Mouse (Mus musculus): ENCODE measurements around the gene Rpl34. TPM values are rescaled to one million over a fixed set of nuclear protein-coding genes. Genes with fewer than 3 reads are reported as not detected.

Rpl34 gene
- polyA plus RNA-seq, 1 experiment = 1,334 TPM

- no peak for DNase-seq
- TF ChIP-seq POLR2A (IDR thresholded peaks at IDR 0.05; ENCODE audit: low read depth, low read length) (no peak), CTCF (conservative IDR thresholded peaks at IDR 0.05; ENCODE audit: insufficient read depth, insufficient read length, low read depth, low read length) (no peak)
- H3K27me3 ChIP-seq (replicated peaks; ENCODE audit: control insufficient read depth, insufficient read depth, low read length) = no peaks in the 10 kb centered on the region
- no peaks in the 10 kb centered on the region for H3K36me3 ChIP-seq (ENCODE audit: control insufficient read depth, insufficient read depth, low read length)
- 67% methylated on average over 9 of the region's 9 CpGs for WGBS
- H3K4me1 ChIP-seq (ENCODE audit: control insufficient read depth, insufficient read depth, low read length) = no peaks in the 10 kb centered on the region; the same call in 1 of the 2 replicates
- H3K4me3 ChIP-seq (ENCODE audit: insufficient read depth, low read depth, low read length) = no peak overlapping the region
- H3K27ac ChIP-seq (ENCODE audit: insufficient read depth, low read depth, low read length) = no peak overlapping the region
Observed at GRCm38 (mm10) chr3:130694041-130694593, 36.1 kb downstream of the Rpl34 start.

GRCm38 (mm10) chr3:130691596-130692170 lies 38.5 kb downstream of the Rpl34 start:
- no peaks in the 10 kb centered on the region for H3K27me3 ChIP-seq (replicated peaks; ENCODE audit: control insufficient read depth, insufficient read depth, low read length)
- H3K27ac ChIP-seq (ENCODE audit: insufficient read depth, low read depth, low read length) = peak overlapping the region; percentile 41
- WGBS = 13% methylated on average over 12 of the region's 12 CpGs
- no peaks in the 10 kb centered on the region; the same call in 1 of the 2 replicates for H3K4me1 ChIP-seq (ENCODE audit: control insufficient read depth, insufficient read depth, low read length)
- TF ChIP-seq POLR2A (IDR thresholded peaks at IDR 0.05; ENCODE audit: low read depth, low read length) = no peak
- TF ChIP-seq CTCF (conservative IDR thresholded peaks at IDR 0.05; ENCODE audit: insufficient read depth, insufficient read length, low read depth, low read length) = no peak
- H3K4me3 ChIP-seq (ENCODE audit: insufficient read depth, low read depth, low read length) = peak overlapping the region; percentile 5
- DNase-seq = peak; percentile 56
- H3K36me3 ChIP-seq (ENCODE audit: control insufficient read depth, insufficient read depth, low read length) = no peaks in the 10 kb centered on the region

GRCm38 (mm10) chr3:130690834-130691595 lies 39.2 kb downstream of the Rpl34 start:
- Histone ChIP-seq H3K4me3 (ENCODE audit: insufficient read depth, low read depth, low read length) (peak overlapping the region; percentile 5), H3K27me3 (replicated peaks; ENCODE audit: control insufficient read depth, insufficient read depth, low read length) (no peaks in the 10 kb centered on the region), H3K36me3 (ENCODE audit: control insufficient read depth, insufficient read depth, low read length) (no peaks in the 10 kb centered on the region), H3K4me1 (ENCODE audit: control insufficient read depth, insufficient read depth, low read length) (no peaks in the 10 kb centered on the region; the same call in 1 of the 2 replicates), H3K27ac (ENCODE audit: insufficient read depth, low read depth, low read length) (peak overlapping the region; percentile 41)
- DNase-seq = peak; percentile 55
- 8% methylated on average over 20 of the region's 20 CpGs for WGBS
- no peak for TF ChIP-seq POLR2A (IDR thresholded peaks at IDR 0.05; ENCODE audit: low read depth, low read length)
- TF ChIP-seq CTCF (conservative IDR thresholded peaks at IDR 0.05; ENCODE audit: insufficient read depth, insufficient read length, low read depth, low read length) = peak; percentile 40

- WGBS = 12% methylated on average over 12 of the region's 12 CpGs
- Histone ChIP-seq H3K4me1 (ENCODE audit: control insufficient read depth, insufficient read depth, low read length) (no peaks in the 10 kb centered on the region; the same call in 1 of the 2 replicates), H3K4me3 (ENCODE audit: insufficient read depth, low read depth, low read length) (no peak overlapping the region), H3K27ac (ENCODE audit: insufficient read depth, low read depth, low read length) (no peak overlapping the region), H3K36me3 (ENCODE audit: control insufficient read depth, insufficient read depth, low read length) (no peaks in the 10 kb centered on the region), H3K27me3 (replicated peaks; ENCODE audit: control insufficient read depth, insufficient read depth, low read length) (no peaks in the 10 kb centered on the region)
- DNase-seq = peak; percentile 88
- TF ChIP-seq CTCF (conservative IDR thresholded peaks at IDR 0.05; ENCODE audit: insufficient read depth, insufficient read length, low read depth, low read length) = peak; percentile 91
- no peak for TF ChIP-seq POLR2A (IDR thresholded peaks at IDR 0.05; ENCODE audit: low read depth, low read length)
Observed at GRCm38 (mm10) chr3:130689630-130690029, 40.6 kb downstream of the Rpl34 start.

GRCm38 (mm10) chr3:130687051-130687450 lies 43.1 kb downstream of the Rpl34 start:
- Histone ChIP-seq H3K27me3 (replicated peaks; ENCODE audit: control insufficient read depth, insufficient read depth, low read length) (no peaks in the 10 kb centered on the region), H3K36me3 (ENCODE audit: control insufficient read depth, insufficient read depth, low read length) (no peaks in the 10 kb centered on the region), H3K27ac (ENCODE audit: insufficient read depth, low read depth, low read length) (peak overlapping the region; percentile 53), H3K4me1 (ENCODE audit: control insufficient read depth, insufficient read depth, low read length) (peaks cover 5% of the 10 kb centered on the region; the same call in 1 of the 2 replicates), H3K4me3 (ENCODE audit: insufficient read depth, low read depth, low read length) (no peak overlapping the region)
- DNase-seq = no peak
- WGBS = 93% methylated on average over 1 of the region's 1 CpGs
- TF ChIP-seq CTCF (conservative IDR thresholded peaks at IDR 0.05; ENCODE audit: insufficient read depth, insufficient read length, low read depth, low read length) = no peak
- TF ChIP-seq POLR2A (IDR thresholded peaks at IDR 0.05; ENCODE audit: low read depth, low read length) = no peak

- 65% methylated on average over 8 of the region's 8 CpGs for WGBS
- Histone ChIP-seq H3K4me3 (ENCODE audit: insufficient read depth, low read depth, low read length) (no peak overlapping the region), H3K27ac (ENCODE audit: insufficient read depth, low read depth, low read length) (peak overlapping the region; percentile 33), H3K4me1 (ENCODE audit: control insufficient read depth, insufficient read depth, low read length) (peaks cover 9% of the 10 kb centered on the region; the same call in 1 of the 2 replicates), H3K36me3 (ENCODE audit: control insufficient read depth, insufficient read depth, low read length) (no peaks in the 10 kb centered on the region), H3K27me3 (replicated peaks; ENCODE audit: control insufficient read depth, insufficient read depth, low read length) (no peaks in the 10 kb centered on the region)
- TF ChIP-seq POLR2A (IDR thresholded peaks at IDR 0.05; ENCODE audit: low read depth, low read length) (no peak), CTCF (conservative IDR thresholded peaks at IDR 0.05; ENCODE audit: insufficient read depth, insufficient read length, low read depth, low read length) (no peak)
- no peak for DNase-seq
Observed at GRCm38 (mm10) chr3:130685014-130685366, 45.2 kb downstream of the Rpl34 start.
